Mouse (Mus musculus) erythroblast, adult 5-6 weeks (primary cell): Measurements from ENCODE around the gene Vmn1r85. TPM values are rescaled to one million over a fixed set of nuclear protein-coding genes. Genes with fewer than 3 reads are reported as not detected.

ENCODE experiments used
- ATAC-seq: replicated peaks from 2 replicates; pipeline ENCODE4 v1.8.0; 2016; ENCODE audit warnings: moderate number of reproducible peaks, mild to moderate bottlenecking, moderate TSS enrichment, inconsistent platforms; ENCODE audit not compliant: poor library complexity, low FRiP score, severe bottlenecking
- total RNA-seq, 2 experiments: library from RNA; stranded (forward) in 1 of 2; stranded (reverse) in 1 of 2; fragments of 150-400 nt in 1 of 2; fragments of 200-764, 138-1000 nt in 1 of 2; gene quantifications; 2 replicates each; pipeline versions ENCODE4 v1.2.3 to v1.2.4; 2015 to 2017; ENCODE audit warnings: low replicate concordance in 2 of 2

Vmn1r85 gene
- total RNA-seq, 2 experiments from 2014 or later: not detected

DNA sequence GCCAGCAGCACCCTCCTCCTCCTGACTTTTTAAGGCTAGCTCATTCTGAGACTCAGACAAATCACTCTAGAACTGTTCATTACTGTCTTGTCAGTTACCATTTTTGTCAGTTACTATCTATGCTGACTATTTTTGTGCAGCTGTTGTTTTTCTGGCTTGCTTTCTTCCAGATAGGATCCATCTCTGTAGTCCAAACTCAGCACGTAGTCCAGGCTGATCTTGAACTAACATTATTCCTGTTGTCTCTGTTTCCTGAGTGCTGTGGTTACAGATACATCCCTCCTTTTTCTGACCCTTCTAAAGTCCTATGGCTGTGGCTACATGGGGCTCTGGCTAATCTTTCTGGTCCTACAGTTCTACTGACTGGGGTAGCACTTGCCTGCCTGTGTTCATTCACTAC is 55.8 kb downstream of the Vmn1r85 start:
- ATAC-seq: no peak

DNA sequence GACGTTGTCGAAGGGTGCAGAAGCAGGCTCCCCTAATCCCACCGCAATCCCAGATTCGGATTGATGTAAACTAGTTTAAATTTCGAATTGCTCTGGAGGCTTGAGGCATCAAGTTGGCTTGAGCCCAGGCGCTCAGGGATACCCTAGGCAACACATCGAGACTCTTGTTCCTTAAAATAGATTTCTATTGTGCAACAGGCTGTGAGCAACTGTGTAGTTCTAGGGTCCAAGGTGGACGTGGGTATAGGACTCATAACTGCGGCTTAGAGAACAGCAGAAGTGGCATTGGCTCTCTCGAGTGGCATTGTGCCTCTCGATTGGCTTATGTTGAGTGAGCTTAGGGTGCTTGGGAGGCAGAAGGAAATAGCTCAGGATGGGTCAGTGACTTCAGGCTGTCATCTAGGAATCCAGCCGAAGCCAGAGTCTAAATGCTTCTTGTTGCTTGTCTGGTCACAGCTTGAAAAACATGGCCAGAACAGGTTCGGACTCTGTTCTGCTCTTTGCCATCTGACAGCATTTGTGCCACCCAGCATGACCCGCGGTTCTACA is 56.3 kb downstream of the Vmn1r85 start:
- no peak for ATAC-seq

GRCm38 (mm10) chr7:13037901-13038555 is 56.9 kb downstream of the Vmn1r85 start, which contains the start of gene Ube2m:
Ube2m (minus strand) TSS chr7:13038275.
- ATAC-seq: peak; percentile 73

- ATAC-seq: peak; percentile 47
Measured at GRCm38 (mm10) chr7:13037366-13037765, 57.6 kb downstream of the Vmn1r85 start.

- ATAC-seq: no peak
Measured at GRCm38 (mm10) chr7:13036806-13037205, 58.2 kb downstream of the Vmn1r85 start.

- no peak for ATAC-seq
Measured at GRCm38 (mm10) chr7:13035211-13035855, 59.6 kb downstream of the Vmn1r85 start.

GRCm38 (mm10) chr7:13034148-13034977 is 60.6 kb downstream of the Vmn1r85 start, which contains the start of gene Chmp2a:
Chmp2a (minus strand) TSS chr7:13034807.
- peak; percentile 74 for ATAC-seq

DNA sequence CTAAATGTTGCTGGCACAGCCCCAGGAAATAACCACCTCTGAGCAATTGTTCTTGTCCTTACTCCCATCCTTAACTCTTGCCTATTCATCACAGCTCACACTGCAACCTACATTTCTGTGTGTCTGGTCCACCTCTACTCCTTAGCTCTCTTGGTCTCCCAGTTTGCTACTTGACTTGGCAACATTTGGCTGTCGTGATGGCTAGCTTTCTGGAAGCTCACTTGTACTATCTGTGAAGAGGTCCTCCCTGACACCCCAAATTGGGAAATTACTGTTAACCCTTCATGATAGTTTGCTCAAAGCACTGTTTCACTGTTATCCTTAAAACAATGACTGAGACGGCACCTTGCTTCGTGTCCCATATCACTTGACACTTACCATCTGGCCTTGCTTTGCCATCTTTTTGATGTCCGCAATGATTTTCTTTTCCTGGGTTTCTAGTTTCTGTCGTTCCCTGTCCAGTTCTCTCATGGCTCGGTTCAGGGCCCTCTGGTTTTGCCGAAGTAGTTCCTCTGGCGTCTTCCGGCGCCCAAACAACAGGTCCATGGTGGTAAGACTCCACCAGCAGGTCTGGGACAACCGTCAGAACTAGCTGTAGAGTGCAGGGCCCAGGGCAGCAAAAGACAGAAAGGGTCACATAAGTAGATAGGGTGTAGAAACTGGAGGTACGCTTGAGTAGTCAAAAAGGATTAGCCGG is 61.4 kb downstream of the Vmn1r85 start:
- no peak for ATAC-seq

Other genes with a start within 250 kb of the Vmn1r85 start
- 0.38 and 0.63 TPM in 2 replicates for gene Zfp128, start 214.0 kb downstream of the Vmn1r85 start, total RNA-seq (2015; ENCODE audit: low replicate concordance)
- gene Zfp128, start 214.0 kb downstream of the Vmn1r85 start, total RNA-seq (2017; ENCODE audit: low replicate concordance): 0.28 and 0.68 TPM in 2 replicates
- gene Zscan22, start 197.4 kb downstream of the Vmn1r85 start, total RNA-seq (2015; ENCODE audit: low replicate concordance): 5.4 and 6.9 TPM in 2 replicates
- 1.0 and 1.1 TPM in 2 replicates for gene Zscan22, start 197.4 kb downstream of the Vmn1r85 start, total RNA-seq (2017; ENCODE audit: low replicate concordance)
- gene Rps5, start 172.9 kb downstream of the Vmn1r85 start, total RNA-seq (2015; ENCODE audit: low replicate concordance): 474 and 662 TPM in 2 replicates
- gene Rps5, start 172.9 kb downstream of the Vmn1r85 start, total RNA-seq (2017; ENCODE audit: low replicate concordance): 156 and 203 TPM in 2 replicates
- gene Rnf225, start 167.8 kb downstream of the Vmn1r85 start, total RNA-seq (2015; ENCODE audit: low replicate concordance): not detected in 2 replicates
- not detected in 2 replicates for gene Rnf225, start 167.8 kb downstream of the Vmn1r85 start, total RNA-seq (2017; ENCODE audit: low replicate concordance)
- 2.1 and 2.3 TPM in 2 replicates for gene Zfp324, start 129.3 kb downstream of the Vmn1r85 start, total RNA-seq (2015; ENCODE audit: low replicate concordance)
- gene Zfp324, start 129.3 kb downstream of the Vmn1r85 start, total RNA-seq (2017; ENCODE audit: low replicate concordance): 2.1 and 2.5 TPM in 2 replicates
- 1.3 TPM in 1 of 2 replicates, not detected in the other for gene Zfp446, start 117.3 kb downstream of the Vmn1r85 start, total RNA-seq (2015; ENCODE audit: low replicate concordance)
- gene Zfp446, start 117.3 kb downstream of the Vmn1r85 start, total RNA-seq (2017; ENCODE audit: low replicate concordance): 0.51 and 1.3 TPM in 2 replicates
- not detected in 2 replicates for gene Slc27a5, start 97.0 kb downstream of the Vmn1r85 start, total RNA-seq (2015; ENCODE audit: low replicate concordance)
- not detected in 2 replicates for gene Slc27a5, start 97.0 kb downstream of the Vmn1r85 start, total RNA-seq (2017; ENCODE audit: low replicate concordance)
- gene Trim28, start 96.1 kb downstream of the Vmn1r85 start, total RNA-seq (2015; ENCODE audit: low replicate concordance): 209 and 235 TPM in 2 replicates
- 226 and 257 TPM in 2 replicates for gene Trim28, start 96.1 kb downstream of the Vmn1r85 start, total RNA-seq (2017; ENCODE audit: low replicate concordance)
- 2.7 and 8.2 TPM in 2 replicates for gene Zbtb45, start 85.1 kb downstream of the Vmn1r85 start, total RNA-seq (2015; ENCODE audit: low replicate concordance)
- gene Zbtb45, start 85.1 kb downstream of the Vmn1r85 start, total RNA-seq (2017; ENCODE audit: low replicate concordance): 21.2 and 23.4 TPM in 2 replicates
- gene Chmp2a, start 60.4 kb downstream of the Vmn1r85 start, total RNA-seq (2015; ENCODE audit: low replicate concordance): 97.4 and 99.3 TPM in 2 replicates
- gene Chmp2a, start 60.4 kb downstream of the Vmn1r85 start, total RNA-seq (2017; ENCODE audit: low replicate concordance): 144 and 170 TPM in 2 replicates
- 45.0 and 92.0 TPM in 2 replicates for gene Ube2m, start 56.9 kb downstream of the Vmn1r85 start, total RNA-seq (2015; ENCODE audit: low replicate concordance)
- gene Ube2m, start 56.9 kb downstream of the Vmn1r85 start, total RNA-seq (2017; ENCODE audit: low replicate concordance): 32.8 and 112 TPM in 2 replicates
- not detected in 2 replicates for gene Mzf1, start 40.4 kb downstream of the Vmn1r85 start, total RNA-seq (2015; ENCODE audit: low replicate concordance)
- gene Mzf1, start 40.4 kb downstream of the Vmn1r85 start, total RNA-seq (2017; ENCODE audit: low replicate concordance): 0.56 TPM in 1 of 2 replicates, not detected in the other
- gene Vmn1r86, start 24.7 kb upstream of the Vmn1r85 start, total RNA-seq (2015; ENCODE audit: low replicate concordance): not detected in 2 replicates
- 0.28 TPM in 1 of 2 replicates, not detected in the other for gene Vmn1r86, start 24.7 kb upstream of the Vmn1r85 start, total RNA-seq (2017; ENCODE audit: low replicate concordance)
- not detected in 2 replicates for gene Vmn1r87, start 45.0 kb upstream of the Vmn1r85 start, total RNA-seq (2015; ENCODE audit: low replicate concordance)
- not detected in 2 replicates for gene Vmn1r87, start 45.0 kb upstream of the Vmn1r85 start, total RNA-seq (2017; ENCODE audit: low replicate concordance)
- not detected in 2 replicates for gene Vmn1r88, start 64.4 kb upstream of the Vmn1r85 start, total RNA-seq (2015; ENCODE audit: low replicate concordance)
- gene Vmn1r88, start 64.4 kb upstream of the Vmn1r85 start, total RNA-seq (2017; ENCODE audit: low replicate concordance): not detected in 2 replicates
- gene Vmn1r89, start 117.8 kb upstream of the Vmn1r85 start, total RNA-seq (2015; ENCODE audit: low replicate concordance): not detected in 2 replicates
- gene Vmn1r89, start 117.8 kb upstream of the Vmn1r85 start, total RNA-seq (2017; ENCODE audit: low replicate concordance): not detected in 2 replicates
- gene Lig1, start 182.1 kb upstream of the Vmn1r85 start, total RNA-seq (2015; ENCODE audit: low replicate concordance): 30.4 and 52.9 TPM in 2 replicates
- gene Lig1, start 182.1 kb upstream of the Vmn1r85 start, total RNA-seq (2017; ENCODE audit: low replicate concordance): 62.7 and 99.9 TPM in 2 replicates
- 0.21 and 3.1 TPM in 2 replicates for gene Zswim9, start 183.5 kb upstream of the Vmn1r85 start, total RNA-seq (2015; ENCODE audit: low replicate concordance)
- gene Zswim9, start 183.5 kb upstream of the Vmn1r85 start, total RNA-seq (2017; ENCODE audit: low replicate concordance): 2.1 and 2.2 TPM in 2 replicates
- gene Pla2g4c, start 229.5 kb upstream of the Vmn1r85 start, total RNA-seq (2015; ENCODE audit: low replicate concordance): 0.96 and 6.1 TPM in 2 replicates
- 5.0 and 8.9 TPM in 2 replicates for gene Pla2g4c, start 229.5 kb upstream of the Vmn1r85 start, total RNA-seq (2017; ENCODE audit: low replicate concordance)